Mouse (Mus musculus) heart, adult 11 months (tissue): ENCODE data around the gene Gm10842.

Experiments
- DNase-seq: peaks from one replicate; pipeline ENCODE4 v3.0.0; 2022

Gene Gm10842

DNA sequence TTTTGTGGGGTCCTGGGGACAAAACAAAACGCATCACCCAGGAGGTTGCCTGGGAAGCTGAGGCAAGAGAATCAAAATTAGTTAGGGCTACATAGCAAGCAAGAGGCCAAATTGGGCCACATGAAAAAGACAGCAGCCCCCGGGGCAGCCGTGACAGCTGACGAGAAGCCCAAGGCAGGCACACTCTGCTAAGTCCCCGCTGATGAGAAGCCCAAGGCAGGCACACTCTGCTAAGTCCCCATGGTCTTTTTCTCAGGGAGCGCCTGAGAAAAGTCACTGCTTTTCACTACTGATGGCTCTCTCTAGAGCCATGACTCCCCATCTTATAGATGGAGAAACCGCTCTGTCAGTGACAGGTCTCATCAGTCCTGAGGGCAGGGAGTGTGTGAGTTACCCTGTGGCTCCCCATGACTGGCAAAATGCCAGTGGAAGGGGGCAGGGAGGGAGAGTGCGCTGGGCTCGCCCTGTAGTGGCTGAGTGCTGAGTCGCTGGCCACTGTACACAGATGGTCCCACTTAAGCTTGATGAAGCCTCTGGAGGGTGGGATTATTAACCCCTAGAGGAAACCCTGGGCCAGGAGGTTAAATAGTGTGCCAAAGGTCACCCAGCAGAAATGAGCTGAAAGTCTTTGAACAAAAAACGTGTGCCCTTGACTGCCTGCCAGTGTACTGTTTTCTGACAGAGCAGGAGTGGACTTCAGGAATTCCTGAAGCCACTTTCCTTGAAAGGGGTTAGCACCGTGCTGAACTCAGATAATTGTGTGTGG lies 6.6 kb downstream of the Gm10842 start:
- DNase-seq, result peak; percentile 89

DNA sequence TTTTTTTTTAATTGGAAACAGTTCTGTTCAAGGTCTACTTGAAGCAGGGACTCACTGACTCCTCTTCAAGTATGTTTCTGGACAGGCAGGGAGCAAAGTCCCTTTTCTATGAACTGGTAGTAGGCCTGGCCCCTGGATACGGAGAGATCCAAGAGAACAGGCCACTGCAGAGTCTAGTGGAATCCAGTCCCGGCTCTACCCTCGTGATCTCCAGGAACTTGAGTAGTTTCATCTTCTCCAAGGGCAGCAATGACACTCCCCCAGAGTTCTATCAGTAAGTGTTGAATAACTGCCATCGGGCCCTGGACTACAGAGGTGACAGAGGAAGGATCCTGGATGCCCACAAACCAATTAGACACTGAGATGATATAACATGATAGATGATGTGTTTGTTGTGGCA lies 9.2 kb downstream of the Gm10842 start:
- DNase-seq, result no peak

DNA sequence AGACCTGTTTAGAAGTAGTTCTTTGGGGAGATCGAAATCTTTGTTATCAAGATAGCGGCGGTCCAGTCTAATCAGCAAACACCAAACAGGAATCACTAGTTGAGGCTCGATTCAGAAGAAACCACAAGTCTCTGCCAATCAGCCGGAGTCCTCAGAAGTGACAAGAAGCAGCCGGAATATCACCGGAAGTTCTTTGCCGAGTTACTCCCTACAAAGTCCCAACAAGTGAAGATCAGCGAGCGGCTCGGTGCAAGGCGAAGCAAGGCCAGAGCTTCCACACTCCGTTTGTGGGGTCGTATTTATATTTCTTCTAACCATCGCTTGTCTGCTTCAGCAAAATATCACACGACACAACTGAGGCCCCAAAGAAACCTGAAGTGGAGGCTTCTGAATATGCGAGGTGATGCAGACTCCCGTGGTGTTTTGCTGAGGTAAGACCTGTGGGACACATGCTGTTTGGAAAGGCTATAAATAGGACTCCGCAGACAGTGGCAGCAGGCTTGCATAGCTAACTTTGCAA lies 10.1 kb downstream of the Gm10842 start:
- DNase-seq, result no peak

DNA sequence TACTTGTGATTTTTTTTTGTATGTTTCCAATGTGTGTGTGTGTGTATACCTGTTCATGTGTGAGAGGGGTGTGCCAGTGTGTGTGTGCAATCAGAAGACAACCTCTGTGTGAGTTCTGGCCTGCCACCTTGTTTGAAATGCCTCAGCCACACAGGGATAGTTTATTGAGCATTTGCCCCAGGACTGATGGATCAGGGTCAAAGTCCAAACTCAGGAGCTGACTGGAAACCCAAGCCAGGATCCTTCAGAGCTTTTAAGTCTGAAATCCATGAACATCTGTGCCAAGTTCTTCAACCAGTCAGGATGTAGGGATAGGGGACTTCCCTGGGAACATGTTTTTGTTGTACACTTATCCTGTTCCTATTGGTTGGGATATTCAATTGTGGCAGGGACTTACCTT lies 11.4 kb downstream of the Gm10842 start:
- DNase-seq, result no peak

DNA sequence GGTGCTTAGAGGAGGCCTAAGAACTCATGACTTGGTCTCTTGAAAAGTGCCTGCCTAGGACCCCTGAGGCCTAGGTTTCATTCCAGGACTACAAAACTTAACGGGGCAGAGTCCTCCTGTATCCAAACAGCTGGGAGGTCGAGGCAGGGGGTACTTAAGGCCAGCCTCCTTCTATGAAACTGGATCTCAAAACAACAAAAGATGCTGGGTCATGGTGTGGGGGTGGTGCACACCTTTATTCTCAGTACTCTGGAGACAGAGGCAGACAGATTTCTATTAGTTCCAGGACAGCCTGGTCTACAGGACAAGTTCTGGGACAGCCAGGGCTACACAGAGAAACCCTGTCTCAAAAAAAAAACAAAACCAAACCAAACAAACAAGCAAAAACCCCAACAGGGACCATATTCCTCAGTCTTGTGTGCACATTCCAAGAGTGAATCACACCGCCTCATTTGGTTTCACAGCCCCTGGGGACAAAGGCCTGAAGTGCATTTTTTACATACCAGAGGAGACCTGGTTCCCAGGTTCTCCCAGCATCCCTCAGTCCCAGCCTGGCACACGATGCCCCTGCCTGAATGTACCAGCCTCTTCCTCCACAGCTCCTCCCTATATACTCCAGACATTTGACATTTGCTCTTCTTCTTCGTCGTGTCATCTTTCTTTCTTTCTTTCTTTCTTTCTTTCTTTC lies 13.1 kb downstream of the Gm10842 start:
- DNase-seq, result no peak

DNA sequence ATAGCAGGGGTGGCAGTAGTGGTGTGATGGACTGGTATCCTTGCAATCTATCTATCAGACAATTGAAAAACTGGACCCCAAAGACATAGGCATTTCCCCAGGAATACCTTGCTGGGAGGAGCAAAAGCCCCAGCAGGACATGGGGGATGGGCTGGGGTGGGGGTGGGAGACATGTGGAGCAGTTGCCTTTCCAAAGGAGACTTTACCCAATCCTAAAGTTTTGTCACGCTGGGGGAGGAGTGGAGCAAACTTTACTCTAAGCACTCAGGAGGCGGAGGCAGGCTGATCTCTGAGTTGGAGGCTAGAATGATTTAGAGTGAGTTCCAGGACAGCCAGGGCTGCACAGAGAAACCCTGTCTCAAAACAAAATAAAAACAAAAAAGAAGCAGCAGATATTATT lies 14.7 kb downstream of the Gm10842 start:
- no peak for DNase-seq

DNA sequence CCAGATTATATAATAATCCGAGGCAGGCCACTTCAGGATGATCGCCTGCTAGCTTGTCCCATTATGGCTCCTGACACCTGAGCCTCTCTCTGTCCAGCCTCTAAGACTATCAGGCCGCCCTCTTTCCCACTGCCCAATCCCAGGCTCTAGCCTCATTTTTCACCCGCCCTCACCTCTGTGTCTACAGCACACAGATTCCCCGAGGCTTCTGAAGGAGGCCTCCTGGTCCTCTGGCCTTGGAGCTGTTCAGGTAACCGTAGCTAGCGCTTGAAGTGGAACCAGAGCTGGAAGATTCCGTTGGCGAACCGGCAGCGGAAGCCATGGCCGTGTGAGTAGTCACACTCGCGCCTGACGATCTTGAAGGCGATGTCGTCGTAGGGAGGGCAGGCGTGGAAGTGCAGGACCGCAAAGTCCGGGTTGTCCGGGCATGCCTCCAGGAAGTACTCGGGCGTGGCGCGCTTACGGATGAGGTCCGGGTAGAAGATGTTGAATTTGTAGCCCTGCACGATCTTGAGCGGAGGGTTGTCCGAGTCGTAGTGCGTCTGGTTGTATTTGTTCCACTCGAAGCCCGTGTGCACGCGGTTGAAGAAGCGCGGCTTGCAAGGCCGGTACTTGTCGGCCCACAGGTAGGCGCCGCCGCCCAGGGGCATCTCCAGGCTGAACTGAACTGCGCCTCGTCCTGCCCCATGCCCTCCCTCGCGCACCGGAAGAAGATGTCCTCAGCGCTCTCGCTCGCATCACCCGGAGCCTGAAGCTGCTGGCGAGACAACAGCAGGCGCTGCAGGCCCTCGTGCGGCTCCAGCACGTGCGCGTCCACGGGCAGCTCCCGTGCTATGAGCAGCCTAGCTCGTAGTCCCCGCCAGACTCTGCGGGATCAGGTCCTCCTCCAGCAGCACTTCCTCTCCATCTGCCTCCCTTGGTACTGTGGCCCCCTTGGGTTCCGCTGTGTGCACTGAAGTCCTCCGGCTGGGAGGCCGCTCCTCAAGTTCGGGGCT lies 18.1 kb downstream of the Gm10842 start:
- no peak for DNase-seq

DNA sequence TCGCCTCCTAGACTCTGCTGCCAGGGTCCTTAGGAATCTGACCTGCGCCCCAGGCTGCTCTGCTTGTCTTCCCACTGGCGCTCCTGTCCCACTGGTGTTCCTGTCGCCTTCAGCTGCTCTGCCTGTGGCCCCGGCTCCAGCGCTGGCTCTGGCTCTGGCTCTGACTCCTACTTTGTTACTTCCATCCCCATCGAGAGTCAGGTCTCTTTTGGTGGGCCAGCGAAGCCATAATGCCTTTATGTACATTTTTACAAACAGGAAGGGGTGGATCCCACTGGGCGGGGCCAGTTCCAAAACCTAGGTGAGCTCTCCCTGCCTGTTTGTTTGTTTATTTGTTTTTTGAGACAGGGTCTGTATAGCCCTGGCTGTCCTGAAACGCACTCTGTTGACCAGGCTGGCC lies 20.1 kb downstream of the Gm10842 start:
- DNase-seq, result peak; percentile 83

DNA sequence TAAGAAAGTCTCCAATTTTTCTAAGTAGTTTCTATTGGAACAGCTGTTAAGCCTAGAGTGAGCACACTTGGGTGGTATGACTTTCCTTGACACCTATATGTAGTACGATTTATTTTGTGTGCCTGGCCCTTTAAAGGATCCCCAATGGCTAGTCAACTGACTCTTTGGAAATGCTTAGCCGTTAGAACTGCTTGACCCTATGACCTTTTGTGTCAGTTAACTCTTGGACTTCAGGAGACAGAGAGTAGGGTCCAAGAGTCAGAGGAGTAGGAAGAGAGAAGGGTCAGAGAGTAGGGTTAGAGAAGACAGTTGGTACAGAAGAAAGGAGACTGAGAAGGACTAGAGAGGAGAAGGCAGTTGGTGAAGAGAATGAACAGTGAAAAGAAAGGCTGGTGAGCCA lies 31.8 kb downstream of the Gm10842 start, which contains the start of gene Tlk2:
Tlk2 (plus strand) TSS at position 292 of the 400 bp plus-strand sequence.
- DNase-seq, result peak; percentile 10

DNA sequence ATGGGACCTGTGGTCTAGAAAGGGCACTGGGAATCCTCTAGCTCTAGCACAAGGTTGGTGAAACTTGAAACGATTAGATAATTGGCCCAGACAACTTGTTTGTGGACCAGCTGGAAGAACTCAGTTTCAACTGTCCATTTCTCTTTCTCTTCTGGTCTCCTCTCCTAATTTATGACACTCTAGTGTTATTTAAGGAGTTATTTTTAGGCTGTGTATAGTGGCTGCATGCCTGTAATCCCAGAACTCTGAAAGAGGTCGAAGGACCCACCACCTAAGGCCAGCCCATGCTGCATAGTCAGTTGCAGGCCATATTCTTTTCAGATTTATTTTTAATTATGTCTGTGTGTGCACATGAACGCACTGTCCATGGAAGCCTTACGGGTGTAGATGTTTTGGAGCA lies 32.8 kb downstream of the Gm10842 start:
- DNase-seq, result peak; percentile 82

DNA sequence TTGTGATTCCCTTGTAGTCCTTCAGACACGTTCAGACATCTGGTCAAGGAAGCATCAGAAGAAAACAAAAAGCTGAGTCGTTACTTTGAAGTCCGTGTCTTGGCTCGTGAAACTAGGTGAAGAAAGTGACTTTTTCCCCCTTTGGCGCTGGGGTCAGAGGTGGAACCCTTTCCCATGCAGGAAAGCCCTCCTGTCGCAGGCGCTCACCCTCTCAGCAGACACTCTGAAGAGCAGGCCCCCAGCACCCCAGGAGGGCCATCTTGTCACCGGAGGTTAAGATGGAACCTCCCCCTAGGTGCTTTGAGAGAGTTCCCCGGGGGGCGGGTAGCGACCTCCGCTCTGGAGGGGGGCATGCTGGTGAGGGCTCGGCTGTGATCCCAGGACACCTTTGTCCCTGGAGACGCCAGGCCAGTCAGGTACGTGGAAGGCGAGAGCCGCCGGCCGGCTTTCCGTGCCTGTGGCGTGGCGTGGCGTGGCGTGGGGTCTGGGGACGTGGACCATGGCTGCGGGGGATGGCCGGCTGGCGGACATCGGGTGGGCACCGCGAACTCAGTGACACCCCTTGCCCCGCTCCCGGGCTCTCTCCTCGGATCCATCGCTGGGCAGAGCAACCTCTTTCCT lies 33.9 kb downstream of the Gm10842 start:
- DNase-seq, result peak; percentile 95

DNA sequence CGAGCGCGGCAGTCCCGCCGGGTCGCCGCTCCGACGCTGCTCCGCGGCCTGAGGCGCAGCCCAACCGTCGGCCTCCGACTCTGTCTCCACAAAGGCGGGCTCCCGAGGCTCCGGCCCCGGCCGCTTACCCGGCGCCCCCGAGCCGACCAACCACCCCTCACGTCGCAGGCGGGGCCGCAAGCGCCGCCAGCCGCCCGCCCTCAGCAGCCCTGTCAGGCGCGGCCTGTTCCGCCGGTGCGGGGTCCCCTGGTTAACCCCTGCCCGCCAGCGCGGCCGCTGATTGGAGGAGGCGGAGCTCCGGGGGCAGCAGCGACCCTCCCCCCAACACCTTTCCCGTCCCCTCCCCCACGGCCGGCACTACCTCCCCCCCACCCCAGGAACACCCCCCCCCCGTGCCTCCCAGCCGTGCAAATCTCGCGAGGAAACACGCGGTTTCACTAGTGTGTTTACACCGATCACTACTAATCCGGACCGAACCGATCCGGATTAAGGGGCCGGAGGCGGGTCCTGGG lies 34.5 kb downstream of the Gm10842 start:
- DNase-seq, result peak; percentile 100

DNA sequence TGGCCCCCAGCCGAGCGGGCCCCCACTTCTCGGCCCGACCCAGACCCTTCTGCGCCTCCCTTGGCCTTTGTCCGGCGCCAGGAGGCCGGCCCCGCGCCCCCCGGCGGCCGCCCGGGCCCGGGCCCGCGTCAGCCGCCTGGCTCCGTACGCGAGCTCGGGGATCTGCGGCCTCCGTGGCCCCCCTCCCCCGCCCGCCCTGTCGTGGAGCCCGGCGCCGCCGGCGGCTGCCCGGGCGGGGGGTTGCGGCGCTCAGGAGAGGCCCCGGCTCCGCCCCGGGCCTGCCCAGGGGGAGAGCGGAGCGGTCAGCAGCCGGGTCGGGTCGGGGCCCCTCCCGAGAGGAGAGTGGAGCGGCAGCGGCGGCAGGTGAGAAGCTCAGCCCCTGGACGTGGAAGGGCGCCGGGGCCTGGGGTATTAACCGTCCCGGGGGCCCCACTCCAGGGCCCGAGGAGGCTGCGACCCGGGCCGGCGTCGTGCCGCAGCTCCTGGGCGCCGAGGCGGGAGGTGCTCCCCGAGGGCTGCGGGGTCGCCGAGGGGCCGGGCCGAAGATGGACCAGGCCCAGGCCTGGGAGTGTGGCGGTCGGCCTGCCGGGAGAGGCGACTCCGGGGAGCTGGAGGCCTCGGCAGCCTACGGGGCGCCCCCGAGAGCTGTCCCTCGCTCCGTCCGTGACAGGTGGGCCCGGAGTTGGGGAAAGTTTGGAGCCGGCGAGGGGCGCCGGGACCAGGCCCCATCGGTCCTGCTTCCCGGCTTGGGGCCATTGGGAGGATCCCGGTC lies 35.2 kb downstream of the Gm10842 start:
- peak; percentile 95 for DNase-seq

DNA sequence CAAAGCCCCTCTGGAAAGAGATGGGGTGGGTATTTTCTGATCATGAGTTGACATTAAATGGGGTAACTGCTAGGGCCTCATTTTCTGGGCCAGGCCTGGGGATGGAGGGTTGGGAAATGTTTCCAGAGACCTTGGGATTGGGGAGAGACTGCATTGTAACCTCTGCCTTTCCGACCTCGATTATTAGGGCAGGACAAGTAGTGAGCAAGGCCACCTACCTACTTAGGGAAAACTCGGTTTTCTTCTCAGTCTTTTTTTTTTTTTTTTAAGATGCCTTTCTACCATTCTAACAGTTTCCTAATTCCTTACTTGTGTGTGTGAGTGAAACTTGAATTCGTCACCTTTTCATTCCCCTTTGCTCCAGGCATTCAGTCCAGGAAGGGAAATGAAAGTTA lies 35.8 kb downstream of the Gm10842 start:
- no peak for DNase-seq

DNA sequence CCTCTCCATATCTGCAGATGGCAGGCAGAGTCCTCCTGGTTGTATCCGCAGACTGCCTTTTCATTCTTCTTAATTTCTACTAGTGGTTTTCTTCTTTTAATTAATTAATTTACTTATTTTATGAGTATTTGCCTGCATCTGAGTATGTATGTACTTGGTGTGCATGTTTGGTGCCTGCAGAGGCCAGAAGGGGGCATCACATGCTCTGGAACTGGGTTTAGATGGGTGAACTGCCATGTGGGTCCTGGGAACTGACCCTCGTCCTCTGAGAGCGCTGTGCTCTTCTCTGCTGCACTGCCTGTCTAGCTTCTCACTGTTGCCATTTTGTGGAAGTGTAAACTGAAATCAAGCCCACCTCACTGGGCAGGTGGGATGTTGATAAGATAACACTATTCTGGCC lies 38.0 kb downstream of the Gm10842 start:
- peak; percentile 75 for DNase-seq

DNA sequence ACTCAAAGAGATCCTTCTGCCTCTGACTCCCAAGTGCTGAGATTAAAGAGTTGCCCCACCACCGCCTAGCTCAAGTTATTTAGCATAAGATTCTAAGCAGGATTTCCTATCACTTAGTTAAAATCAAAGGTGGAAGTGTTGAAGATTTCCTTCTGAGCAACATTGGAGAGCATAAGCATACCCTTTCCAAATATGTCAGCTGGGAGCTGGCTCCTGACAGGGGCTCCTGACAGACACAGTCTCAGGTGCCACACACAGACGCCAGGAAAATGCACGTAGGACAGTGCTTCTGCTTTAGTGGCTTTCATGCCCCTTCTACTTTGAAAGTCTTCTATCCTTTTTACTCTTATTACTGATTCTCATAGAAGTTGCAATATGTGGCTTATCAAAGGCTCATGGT lies 45.5 kb downstream of the Gm10842 start:
- DNase-seq, result peak; percentile 61
